Mouse (Mus musculus) embryonic fibroblast, embryonic 13.5 days (primary cell): ENCODE measurements around the gene Asb2.

Source experiments
- CTCF ChIP-seq: IDR thresholded peaks from 2 replicates; pipeline ENCODE4 v1.5.1; 2011; ENCODE audit warnings: mild to moderate bottlenecking, control low read depth, low read length, moderate library complexity, borderline replicate concordance; ENCODE audit not compliant: insufficient read depth
- POLR2A ChIP-seq: IDR thresholded peaks from 2 replicates; pipeline ENCODE4 v1.6.1; 2011; ENCODE audit warnings: low read depth, mild to moderate bottlenecking, control low read depth, low read length, moderate library complexity

GRCm38 (mm10) chr12:103281912-103282311, 73.9 kb downstream of the Asb2 start:
- TF ChIP-seq POLR2A (no peak), CTCF (no peak)
